Mouse (Mus musculus) bone marrow macrophage, adult 2 months (primary cell): Measurements from ENCODE around the gene Strc.

ENCODE experiments used
- CTCF ChIP-seq: IDR thresholded peaks from 2 replicates; pipeline ENCODE4 v1.5.1; 2012; ENCODE audit warnings: low read depth, mild to moderate bottlenecking, low read length, moderate library complexity
- POLR2A ChIP-seq: IDR thresholded peaks from 2 replicates; pipeline ENCODE4 v1.6.1; 2012; ENCODE audit warnings: mild to moderate bottlenecking, low read depth, low read length, borderline replicate concordance

- peak; percentile 36; the same call in 1 of the 2 replicates for TF ChIP-seq CTCF
- no peak for TF ChIP-seq POLR2A
These were observed 21.2 kb upstream of the Strc start for GRCm38 (mm10) chr2:121408160-121408559.
